Mouse (Mus musculus) ES-E14 (cell line): ENCODE measurements around the gene Card9.

Experiments used
- CHD2 ChIP-seq: IDR thresholded peaks from 2 replicates; pipeline ENCODE4 v1.6.1; 2014; ENCODE audit warnings: mild to moderate bottlenecking, low read depth, low read length, inconsistent platforms
- HCFC1 ChIP-seq: IDR thresholded peaks from 2 replicates; pipeline ENCODE4 v1.6.1; 2012; ENCODE audit warnings: low read length, inconsistent platforms, borderline replicate concordance; ENCODE audit not compliant: insufficient read depth
- MAFK ChIP-seq: IDR thresholded peaks from 2 replicates; pipeline ENCODE4 v1.6.1; 2014; ENCODE audit warnings: mild to moderate bottlenecking, low read depth, low read length, inconsistent platforms; ENCODE audit not compliant: insufficient read depth

DNA sequence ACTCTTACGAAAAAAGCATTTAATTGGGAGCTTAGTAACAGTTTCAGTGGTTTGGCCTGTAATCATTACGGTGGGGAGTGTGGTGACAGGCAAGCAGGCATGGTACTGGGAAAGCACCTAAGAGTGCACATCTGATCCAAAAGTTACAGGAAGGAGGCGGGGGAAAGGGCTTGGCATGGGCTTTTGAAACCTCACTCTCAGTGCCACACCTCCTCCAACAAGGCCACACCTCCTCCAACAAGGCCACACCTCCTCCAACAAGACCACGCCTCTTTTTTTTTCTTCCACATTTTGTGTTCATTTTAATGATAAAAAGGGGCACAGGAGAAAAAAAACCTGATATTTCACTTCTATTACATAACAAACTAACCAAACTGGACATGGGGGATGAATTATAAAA, 32.9 kb downstream of the Card9 start:
- TF ChIP-seq MAFK = no peak
- TF ChIP-seq HCFC1 = no peak
- TF ChIP-seq CHD2 = no peak
